Mouse (Mus musculus) ES-Bruce4 (cell line): ENCODE results near the gene Ctnnd2.

Experiments
- CTCF ChIP-seq: IDR thresholded peaks from one replicate; pipeline ENCODE4 v1.8.1; 2011; ENCODE audit warnings: low read depth, low read length
- EP300 ChIP-seq: IDR thresholded peaks from 2 replicates; pipeline ENCODE4 v1.6.1; 2011; ENCODE audit warnings: low read depth, low read length; ENCODE audit not compliant: insufficient read depth
- POLR2A ChIP-seq: IDR thresholded peaks from one replicate; pipeline ENCODE4 v1.8.1; 2011; ENCODE audit warnings: low read length; ENCODE audit not compliant: insufficient read depth

DNA sequence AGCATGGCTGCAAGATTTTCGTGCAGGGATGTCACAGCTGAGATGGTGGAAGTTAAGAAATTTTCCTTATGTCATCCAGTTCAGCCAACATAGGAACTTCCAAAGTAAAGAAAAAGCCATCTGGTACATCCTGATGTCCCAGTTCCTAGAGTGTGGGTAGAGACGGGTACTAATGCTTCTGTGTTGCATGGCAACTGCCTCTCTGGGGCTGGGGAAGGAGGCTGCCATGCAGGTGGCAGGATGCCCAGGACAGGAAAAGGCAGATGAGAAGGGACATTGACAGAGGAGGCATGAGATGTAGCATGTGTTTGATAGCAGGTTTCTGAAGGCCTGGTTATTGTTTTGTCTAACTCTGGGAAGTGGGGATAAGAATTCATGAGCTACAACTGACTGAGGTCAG is 715.2 kb downstream of the Ctnnd2 start:
- TF ChIP-seq EP300: no peak
- TF ChIP-seq CTCF: no peak
- TF ChIP-seq POLR2A: no peak
